ENCODE assay signal across 18 mouse cellular contexts in the genomic region with DNA sequence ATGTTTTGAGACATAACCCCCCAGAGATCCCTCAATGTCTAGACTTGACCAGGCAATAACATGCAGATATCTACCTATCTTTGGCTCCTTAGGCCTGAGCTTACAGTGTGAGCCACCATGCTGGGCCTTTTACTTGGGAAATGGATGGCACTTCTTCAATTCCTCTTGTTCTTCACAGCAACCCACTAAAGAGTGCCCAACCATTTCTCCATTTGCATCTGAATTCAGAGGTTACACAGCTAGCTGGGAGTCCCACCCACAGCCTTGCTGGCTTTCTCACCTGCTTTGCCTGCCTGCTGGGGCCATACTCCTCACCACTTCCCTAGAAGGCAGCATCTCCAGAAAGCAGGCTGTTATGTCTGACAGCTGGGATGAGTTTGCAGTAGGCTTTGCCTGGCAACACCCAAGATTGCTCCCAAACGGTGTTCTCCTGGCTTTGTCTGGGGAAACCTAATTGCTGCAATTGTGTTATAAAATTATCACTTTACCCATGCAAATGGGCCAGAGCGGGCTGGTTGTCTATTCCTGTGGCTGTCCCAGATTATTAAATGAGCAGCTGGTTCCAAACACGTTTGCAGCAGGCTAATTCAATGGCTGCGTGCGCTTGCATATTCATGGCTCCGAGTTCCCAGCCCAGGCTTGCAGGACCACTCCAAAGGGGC.
A peak's percentile ranks its signal among the peaks of the same experiment; 100 is the strongest.
DNase-seq lines count a peak whose midpoint lies in the region; ATAC-seq and TF ChIP-seq lines count a peak whose summit lies in the region.
"Had no signal": no experiment of that assay in that cellular context is flagged by ENCODE, and none has a peak within 500 bp of the region (broad histone marks: within the 10 kb centered on the region; RNA-seq: fewer than 3 reads in every experiment).

No protein-coding gene starts in this region.

- H3K9me3 ChIP-seq in neural tube, embryonic 14.5 days (ENCODE audit: control insufficient read depth, low read length), result no peaks in the 10 kb centered on the region
- no peaks in the 10 kb centered on the region for H3K9me3 ChIP-seq in neural tube, embryonic 15.5 days (replicated peaks)
- H3K9me3 ChIP-seq: embryonic facial prominence, embryonic 15.5 days; lung, embryonic 15.5 days had no signal

- peak; percentile 76 for ATAC-seq in frontal cortex, adult (ENCODE audit: low TSS enrichment)
- ATAC-seq in neural tube, embryonic 14.5 days (ENCODE audit: low read depth), result 0 out of 2 replicates have a peak, but pooled peaks have one; percentile 34
- ATAC-seq in neural tube, embryonic 15.5 days (ENCODE audit: low FRiP score), result no peak

- 15% methylated on average over 6 of the region's 6 CpGs for WGBS in neural tube, embryonic 14.5 days
- WGBS in neural tube, embryonic 15.5 days, result 19% methylated on average over 6 of the region's 6 CpGs

- H3K36me3 ChIP-seq in neural tube, embryonic 14.5 days (ENCODE audit: control insufficient read depth, insufficient read depth, low read length), result no peaks in the 10 kb centered on the region
- H3K36me3 ChIP-seq in neural tube, embryonic 15.5 days, result no peaks in the 10 kb centered on the region
- H3K36me3 ChIP-seq: embryonic facial prominence, embryonic 15.5 days; G1E; lung, embryonic 15.5 days had no signal

- H3K4me1 ChIP-seq in neural tube, embryonic 14.5 days (ENCODE audit: control insufficient read depth, insufficient read depth, low read length), result no peaks in the 10 kb centered on the region
- H3K4me1 ChIP-seq in neural tube, embryonic 15.5 days, result peaks cover 18% of the 10 kb centered on the region
- H3K4me1 ChIP-seq: embryonic facial prominence, embryonic 15.5 days; lung, embryonic 15.5 days had no signal

- no peak overlapping the region for H3K4me2 ChIP-seq in neural tube, embryonic 14.5 days (ENCODE audit: low read depth, low read length)
- no peak overlapping the region for H3K4me2 ChIP-seq in neural tube, embryonic 15.5 days
- H3K4me2 ChIP-seq: embryonic facial prominence, embryonic 15.5 days; heart, embryonic 11.5 days; liver, embryonic 11.5 days; lung, embryonic 15.5 days had no signal

- no peak overlapping the region for H3K4me3 ChIP-seq in neural tube, embryonic 14.5 days (ENCODE audit: low read depth, low read length)
- H3K4me3 ChIP-seq in neural tube, embryonic 15.5 days (replicated peaks), result no peak overlapping the region
- no peak overlapping the region for H3K4me3 ChIP-seq in layer of hippocampus, adult 2 months
- H3K4me3 ChIP-seq: embryonic facial prominence, embryonic 15.5 days; lung, embryonic 15.5 days had no signal

- no peaks in the 10 kb centered on the region for H3K27me3 ChIP-seq in neural tube, embryonic 14.5 days (ENCODE audit: control insufficient read depth, insufficient read depth, low read length)
- H3K27me3 ChIP-seq in neural tube, embryonic 15.5 days (replicated peaks), result no peaks in the 10 kb centered on the region
- H3K27me3 ChIP-seq: embryonic facial prominence, embryonic 15.5 days; lung, embryonic 15.5 days had no signal

- no peak for DNase-seq in frontal cortex, postnatal 14 days (ENCODE audit: low spot score in 2 of 2)
- peak; percentile 24 to 26 for DNase-seq in layer of hippocampus, adult 2 months (ENCODE audit: low spot score in 2 of 2)
- peak; percentile 76 for DNase-seq in telencephalon, adult 2 months (ENCODE audit: low read depth, low spot score)
- no peak for DNase-seq in c-Kit-positive CD71-positive TER-119-positive erythroid progenitor cells, embryonic 14.5 days (ENCODE audit: low spot score)
- DNase-seq in cerebellum, adult 11 months, result no peak
- DNase-seq: adrenal gland, postnatal 25 days; gastrocnemius, postnatal 14 days; heart, postnatal 36 days; spleen, adult 18-20 months; thymus, postnatal 4 days had no signal

- TF ChIP-seq CTCF in layer of hippocampus, adult 2 months (conservative IDR thresholded peaks at IDR 0.05), result no peak

- H3K9ac ChIP-seq in neural tube, embryonic 14.5 days (replicated peaks; ENCODE audit: low read depth, low read length), result no peak overlapping the region
- H3K9ac ChIP-seq in neural tube, embryonic 15.5 days (replicated peaks), result no peak overlapping the region
- H3K9ac ChIP-seq: embryonic facial prominence, embryonic 15.5 days; lung, embryonic 15.5 days had no signal

- no peak overlapping the region for H3K27ac ChIP-seq in neural tube, embryonic 14.5 days (ENCODE audit: low read depth, low read length)
- no peak overlapping the region for H3K27ac ChIP-seq in neural tube, embryonic 15.5 days (replicated peaks)
- H3K27ac ChIP-seq in layer of hippocampus, adult 2 months, result no peak overlapping the region
- H3K27ac ChIP-seq: embryonic facial prominence, embryonic 15.5 days; lung, embryonic 15.5 days had no signal

Comparison
In these comparisons a context has a peak if more than half of its experiments do, and no peak if none do; other contexts are left out.
1. DNase-seq: peak in layer of hippocampus, adult 2 months (2 of 2) and telencephalon, adult 2 months (single experiment); none in frontal cortex, postnatal 14 days (0 of 2), c-Kit-positive CD71-positive TER-119-positive erythroid progenitor cells, embryonic 14.5 days (single experiment) and cerebellum, adult 11 months (single experiment).